Mouse (Mus musculus) stomach, postnatal 0 days (tissue): Measurements from ENCODE around the gene B3gat2.

Experiments
- CTCF ChIP-seq: IDR thresholded peaks from 2 replicates; pipeline ENCODE4 v1.5.1; 2016; ENCODE audit warnings: antibody characterized with exemption, low read depth, mild to moderate bottlenecking, moderate library complexity
- EP300 ChIP-seq: optimal IDR thresholded peaks from 2 replicates; pipeline ENCODE3; 2016; ENCODE audit warnings: antibody characterized with exemption

- TF ChIP-seq CTCF (no peak), EP300 (no peak)
These were observed 3.2 kb downstream of the B3gat2 start for GRCm38 (mm10) chr1:23764710-23765109.
